Mouse (Mus musculus): ENCODE measurements around the gene Inpp5k.
"Not testable (repeated sequence)": the region's sequence is repeated elsewhere in the genome, so short reads cannot be mapped to it uniquely, and the experiment has no call there.

The Inpp5k gene

DNA sequence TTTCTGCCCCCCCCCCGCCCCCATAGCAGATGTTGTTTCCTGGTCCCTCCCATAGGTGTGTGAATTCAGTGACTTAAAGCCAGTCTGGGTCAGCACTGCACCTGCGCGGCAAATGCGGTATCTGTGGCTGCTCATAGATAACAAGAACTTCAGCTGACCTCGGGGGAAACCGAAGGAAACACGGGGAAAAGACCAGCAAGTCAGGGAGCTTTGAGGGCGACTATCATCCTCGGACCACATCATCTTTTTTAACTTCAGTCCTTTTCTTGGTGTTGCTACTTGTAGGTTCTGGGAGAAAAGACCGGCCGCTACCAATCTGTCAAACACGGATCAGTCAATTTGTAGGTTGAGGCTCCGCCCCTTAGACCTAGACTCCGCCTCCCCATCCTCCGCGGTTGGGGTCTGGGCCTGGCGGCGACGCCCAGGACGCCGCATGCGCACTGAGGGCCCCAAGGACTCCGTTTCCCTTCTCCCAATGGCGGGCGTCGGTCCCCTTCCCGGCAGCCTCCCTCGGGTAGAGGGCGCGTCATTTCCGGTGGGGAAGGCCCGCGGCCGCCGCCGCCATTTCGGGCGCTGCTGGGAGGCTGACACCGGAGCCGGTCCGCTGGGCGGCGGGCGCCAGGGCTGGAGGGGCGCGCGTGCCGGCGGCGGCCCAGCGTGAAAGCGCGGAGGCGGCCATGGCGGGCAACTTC, 48.1 kb downstream of the Inpp5k start, which contains the start of gene Crk:
Crk (plus strand) TSS at position 513 of the 692 bp plus-strand sequence.
- in situ Hi-C loops (cut with MseI, MboI): no loop called here

GRCm38 (mm10) chr11:75679439-75680171, 48.8 kb downstream of the Inpp5k start:
- in situ Hi-C loops (cut with MseI, MboI): no loop called here

DNA sequence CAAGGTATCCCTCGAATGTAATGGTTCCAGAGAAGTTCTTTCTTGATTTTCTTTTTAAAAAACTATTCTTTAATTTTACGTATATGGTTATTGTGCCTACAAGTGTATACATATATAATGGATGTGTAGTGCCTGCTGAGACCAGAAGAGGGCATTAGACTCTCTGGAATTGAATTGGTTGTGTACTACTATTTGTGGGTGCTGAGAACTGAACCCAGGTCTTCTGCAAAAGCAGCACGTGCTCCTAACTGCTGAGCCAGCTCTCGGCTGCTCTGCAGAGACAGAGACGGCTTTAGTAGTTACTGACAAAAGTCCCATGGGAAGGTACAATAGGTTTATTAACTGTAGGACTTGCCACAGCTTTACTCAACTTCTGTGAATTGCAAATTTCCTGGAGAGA, 53.7 kb downstream of the Inpp5k start:
- in situ Hi-C loops (cut with MseI, MboI): no loop called here

DNA sequence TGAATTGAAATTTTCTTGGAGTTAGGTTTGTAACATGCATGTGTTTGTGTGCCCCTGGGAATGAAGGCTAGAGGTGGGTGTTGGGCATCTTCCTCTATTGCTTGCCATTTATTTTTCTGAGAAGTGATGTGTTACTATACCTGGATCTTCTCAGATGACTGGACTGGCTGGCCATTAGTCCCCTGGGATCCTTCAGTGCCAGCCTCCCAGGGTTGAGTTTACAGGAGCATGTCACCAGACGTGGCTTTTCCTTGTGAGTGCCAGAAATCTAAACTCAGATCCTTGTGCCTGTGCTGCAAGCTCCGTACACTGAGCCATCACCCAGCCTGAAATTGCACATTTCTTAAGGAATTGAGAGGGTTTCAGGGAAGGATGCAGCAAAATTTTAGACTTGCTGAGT, 54.2 kb downstream of the Inpp5k start:
- in situ Hi-C loops (cut with MseI, MboI): no loop called here

GRCm38 (mm10) chr11:75687343-75687993, 56.7 kb downstream of the Inpp5k start:
- in situ Hi-C loops (cut with MseI, MboI): no loop called here

GRCm38 (mm10) chr11:75688132-75688531, 57.3 kb downstream of the Inpp5k start:
- in situ Hi-C loops (cut with MseI, MboI): no loop called here

GRCm38 (mm10) chr11:75689977-75690376, 59.2 kb downstream of the Inpp5k start:
- in situ Hi-C loops (cut with MseI, MboI): no loop called here

DNA sequence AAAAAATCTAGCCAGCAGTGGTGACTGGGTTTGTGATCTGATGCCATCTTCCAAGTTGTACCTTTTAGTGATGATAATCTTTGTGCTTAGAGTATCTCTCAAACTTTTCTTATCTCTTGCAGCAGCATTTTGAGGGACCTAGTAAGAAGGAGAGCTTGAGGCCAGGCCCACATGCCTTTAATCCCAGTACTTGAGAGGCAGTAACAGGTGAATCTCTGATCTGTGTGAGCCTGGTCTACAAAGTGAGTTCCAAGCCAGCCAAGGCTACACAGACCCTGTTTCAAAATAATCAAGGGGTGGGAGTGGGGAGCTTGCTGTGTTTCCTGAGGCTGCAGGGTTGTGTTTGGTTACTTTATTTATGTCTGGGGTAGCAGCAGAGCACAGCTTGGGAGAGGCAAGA, 60.3 kb downstream of the Inpp5k start:
- in situ Hi-C loops (cut with MseI, MboI): no loop called here

- in situ Hi-C loops (cut with MseI, MboI): no loop called here
Measured at GRCm38 (mm10) chr11:75693570-75693969, 62.8 kb downstream of the Inpp5k start.

GRCm38 (mm10) chr11:75697464-75697863, 66.7 kb downstream of the Inpp5k start:
- in situ Hi-C loops (cut with MseI, MboI): not testable (repeated sequence)
